Mouse (Mus musculus) CH12.LX (cell line): ENCODE measurements at regions not wholly inside any gene's neighbourhood (a gene's known extent, or its start where the extent isn't known, plus 50 kb on each side); places are given as distances from the start of the nearest gene placed in this dataset.

Experiments used
- DNase-seq: peaks from one replicate; pipeline ENCODE4 v3.0.0-alpha.2; 2013; ENCODE audit errors: extremely low read depth
- H3K27ac ChIP-seq: 2 replicates; pipeline ENCODE4 v1.5.1; 2012; ENCODE audit warnings: low read depth, mild to moderate bottlenecking, control low read depth, moderate library complexity; ENCODE audit not compliant: insufficient read depth
- H3K27me3 ChIP-seq: replicated peaks from 2 replicates; pipeline ENCODE3; 2012; ENCODE audit warnings: inconsistent platforms
- H3K36me3 ChIP-seq, 2 experiments: replicated peaks in 1 of 2; 2 replicates each; pipeline versions ENCODE3 to v1.6.1; 2012; ENCODE audit warnings: inconsistent platforms in 1 of 2, low read length in 1 of 2, mild to moderate bottlenecking in 1 of 2, mixed read lengths in 1 of 2, moderate library complexity in 1 of 2; ENCODE audit not compliant: control insufficient read depth in 1 of 2, insufficient read depth in 1 of 2
- H3K4me1 ChIP-seq, 2 experiments: 2 replicates each; pipeline ENCODE4 v1.6.1; 2012; ENCODE audit warnings: inconsistent platforms in 1 of 2, moderate library complexity in 1 of 2; ENCODE audit not compliant: insufficient read depth in 2 of 2, control insufficient read depth in 1 of 2
- H3K4me2 ChIP-seq: 2 replicates; pipeline ENCODE4 v1.6.1; 2012; ENCODE audit warnings: low read depth, mild to moderate bottlenecking, control low read depth; ENCODE audit not compliant: poor library complexity, insufficient read depth, severe bottlenecking
- H3K4me3 ChIP-seq, 3 experiments: fragments of 150-350 bp in 1 of 3; sonication (generic) in 1 of 3; replicated peaks in 1 of 3; 2 replicates each; pipeline versions ENCODE3 to v1.5.1; 2011 to 2012; ENCODE audit warnings: low read depth in 2 of 3, low read length in 2 of 3, mild to moderate bottlenecking in 2 of 3, moderate library complexity in 2 of 3, control low read depth in 1 of 3, improper control_type of control experiment in 1 of 3, inconsistent platforms in 1 of 3, mixed read lengths in 1 of 3; ENCODE audit not compliant: poor library complexity in 1 of 3
- H3K79me2 ChIP-seq: replicated peaks from 2 replicates; pipeline ENCODE4 v1.6.1; 2012; ENCODE audit warnings: mild to moderate bottlenecking, moderate library complexity; ENCODE audit not compliant: control insufficient read depth, poor library complexity, insufficient read depth, severe bottlenecking; ENCODE audit errors: extremely low read depth
- H3K9ac ChIP-seq: 2 replicates; pipeline ENCODE4 v1.6.1; 2012; ENCODE audit warnings: low read depth, mild to moderate bottlenecking, control low read depth, moderate library complexity; ENCODE audit not compliant: insufficient read depth
- H3K9me3 ChIP-seq: replicated peaks from 2 replicates; pipeline ENCODE3; 2012; ENCODE audit warnings: low read length, inconsistent platforms, mixed read lengths
- BHLHE40 ChIP-seq: IDR thresholded peaks from 2 replicates; pipeline ENCODE4 v1.6.1; 2011; ENCODE audit warnings: mild to moderate bottlenecking, low read depth, low read length, improper control_type of control experiment
- CHD1 ChIP-seq: IDR thresholded peaks from 2 replicates; pipeline ENCODE4 v1.6.1; 2012; ENCODE audit warnings: low read depth, low read length, improper control_type of control experiment, inconsistent platforms
- CHD2 ChIP-seq: IDR thresholded peaks from 2 replicates; pipeline ENCODE4 v1.6.1; 2011; ENCODE audit warnings: low read length, improper control_type of control experiment
- CTCF ChIP-seq, 2 experiments: IDR thresholded peaks in 1 of 2; conservative IDR thresholded peaks in 1 of 2; 2 replicates each; pipeline ENCODE4 v1.5.1; 2011 to 2012; ENCODE audit warnings: low read depth in 2 of 2, low read length in 2 of 2, improper control_type of control experiment in 1 of 2, inconsistent platforms in 1 of 2, mild to moderate bottlenecking in 1 of 2, moderate library complexity in 1 of 2
- E2F4 ChIP-seq: IDR thresholded peaks from 2 replicates; pipeline ENCODE4 v1.6.1; 2011; ENCODE audit warnings: low read depth, low read length, improper control_type of control experiment; ENCODE audit not compliant: insufficient replicate concordance
- ETS1 ChIP-seq: conservative IDR thresholded peaks from 2 replicates; pipeline ENCODE4 v1.6.1; 2012; ENCODE audit warnings: low read depth, mild to moderate bottlenecking, inconsistent platforms, low read length, improper control_type of control experiment, moderate library complexity
- GABPA ChIP-seq: IDR thresholded peaks from 2 replicates; pipeline ENCODE4 v1.6.1; 2012; ENCODE audit warnings: low read depth, low read length, improper control_type of control experiment, inconsistent platforms; ENCODE audit not compliant: insufficient replicate concordance
- JUND ChIP-seq: conservative IDR thresholded peaks from 2 replicates; pipeline ENCODE4 v1.6.1; 2011; ENCODE audit warnings: low read depth, low read length, improper control_type of control experiment
- KAT2A ChIP-seq: IDR thresholded peaks from 2 replicates; pipeline ENCODE4 v1.6.1; 2012; ENCODE audit warnings: low read length, improper control_type of control experiment, inconsistent platforms; ENCODE audit not compliant: insufficient replicate concordance
- MAFK ChIP-seq: IDR thresholded peaks from 2 replicates; pipeline ENCODE4 v1.6.1; 2011; ENCODE audit warnings: low read length, improper control_type of control experiment; ENCODE audit not compliant: insufficient replicate concordance
- MAX ChIP-seq: IDR thresholded peaks from 2 replicates; pipeline ENCODE4 v1.6.1; 2011; ENCODE audit warnings: low read length, improper control_type of control experiment
- MEF2A ChIP-seq: IDR thresholded peaks from 2 replicates; pipeline ENCODE4 v1.6.1; 2014; ENCODE audit warnings: low read depth, mild to moderate bottlenecking, inconsistent platforms, low read length, improper control_type of control experiment, borderline replicate concordance
- MYC ChIP-seq: IDR thresholded peaks from 2 replicates; pipeline ENCODE4 v1.6.1; 2011; ENCODE audit warnings: low read depth, mild to moderate bottlenecking, improper control_type of control experiment, low read length
- NRF1 ChIP-seq: IDR thresholded peaks from 2 replicates; pipeline ENCODE4 v1.6.1; 2014; ENCODE audit warnings: low read depth, mild to moderate bottlenecking, inconsistent platforms, low read length, improper control_type of control experiment, moderate library complexity
- POLR2A ChIP-seq: IDR thresholded peaks from 2 replicates; pipeline ENCODE4 v1.6.1; 2011; ENCODE audit warnings: low read depth, mild to moderate bottlenecking, improper control_type of control experiment, low read length
- POLR2AphosphoS2 ChIP-seq: IDR thresholded peaks from 2 replicates; pipeline ENCODE4 v1.6.1; 2011; ENCODE audit warnings: low read depth, low read length, improper control_type of control experiment
- SIN3A ChIP-seq: IDR thresholded peaks from 2 replicates; pipeline ENCODE4 v1.6.1; 2012; ENCODE audit warnings: low read length, improper control_type of control experiment, inconsistent platforms
- USF1 ChIP-seq: IDR thresholded peaks from 2 replicates; pipeline ENCODE4 v1.6.1; 2014; ENCODE audit warnings: low read depth, mild to moderate bottlenecking, inconsistent platforms, low read length, improper control_type of control experiment
- USF2 ChIP-seq: conservative IDR thresholded peaks from 2 replicates; pipeline ENCODE4 v1.6.1; 2011; ENCODE audit warnings: low read depth, low read length, improper control_type of control experiment
- ZMIZ1 ChIP-seq: IDR thresholded peaks from 2 replicates; pipeline ENCODE4 v1.6.1; 2012; ENCODE audit warnings: low read depth, mild to moderate bottlenecking, inconsistent platforms, low read length, improper control_type of control experiment
- dilution Hi-C: fragments of 300-500 bp; cut with MboI; formaldehyde crosslinking; loops from 2 replicates; pipeline ENCODE4 v1.14.3; 2020; ENCODE audit warnings: low sequenced_read_pairs; ENCODE audit not compliant: extremely low pct_unique_long_range_greater_than_20kb, extremely low pct_ligation_motif_present
- in situ Hi-C: fragments of 300-500 bp; cut with MboI; formaldehyde crosslinking; loops from 3 replicates; pipeline ENCODE4 v1.14.3; 2019; ENCODE audit warnings: low sequenced_read_pairs, low pct_ligation_motif_present, low pct_unique_long_range_greater_than_20kb, mixed read lengths

DNA sequence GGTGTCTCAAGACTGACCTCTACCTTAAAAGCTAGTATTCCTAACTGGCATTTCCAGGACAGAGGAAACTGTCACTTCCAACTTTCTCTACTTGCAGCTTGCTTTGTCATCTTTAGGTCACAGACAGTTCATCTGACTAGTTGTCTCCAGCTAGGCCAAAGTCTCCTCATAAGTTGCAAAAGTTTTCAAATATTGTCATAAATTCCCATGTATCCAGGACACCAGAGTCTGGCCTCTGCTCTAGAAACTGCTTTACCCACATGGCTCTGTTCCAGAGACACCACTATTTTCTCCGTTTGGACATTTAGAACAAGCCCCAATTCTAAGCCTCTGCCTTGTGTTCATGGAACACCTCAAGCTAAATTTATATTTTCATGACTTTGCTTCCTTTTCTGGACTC, 205.0 kb downstream of the Btg1 start:
- no peak overlapping the region for H3K4me3 ChIP-seq
- H3K9ac ChIP-seq, result no peak overlapping the region
- in situ Hi-C loops, result no loop called here
- H3K9me3 ChIP-seq, result no peaks in the 10 kb centered on the region
- no peaks in the 10 kb centered on the region for H3K27me3 ChIP-seq
- no peak for TF ChIP-seq CTCF (conservative IDR thresholded peaks at IDR 0.05 in 1 of 2, IDR thresholded peaks at IDR 0.05 in 1 of 2; ENCODE audit: low read depth in 2 of 2, low read length in 2 of 2)
- dilution Hi-C loops, result no loop called here
- no peaks in the 10 kb centered on the region for H3K79me2 ChIP-seq
- H3K4me2 ChIP-seq, result no peak overlapping the region
- no peak overlapping the region for H3K27ac ChIP-seq
- H3K4me1 ChIP-seq, result peaks cover 0 to 9% of the 10 kb centered on the region in 2 experiments; a peak in 2 of 4 replicates
- no peak for DNase-seq
- no peaks in the 10 kb centered on the region for H3K36me3 ChIP-seq

DNA sequence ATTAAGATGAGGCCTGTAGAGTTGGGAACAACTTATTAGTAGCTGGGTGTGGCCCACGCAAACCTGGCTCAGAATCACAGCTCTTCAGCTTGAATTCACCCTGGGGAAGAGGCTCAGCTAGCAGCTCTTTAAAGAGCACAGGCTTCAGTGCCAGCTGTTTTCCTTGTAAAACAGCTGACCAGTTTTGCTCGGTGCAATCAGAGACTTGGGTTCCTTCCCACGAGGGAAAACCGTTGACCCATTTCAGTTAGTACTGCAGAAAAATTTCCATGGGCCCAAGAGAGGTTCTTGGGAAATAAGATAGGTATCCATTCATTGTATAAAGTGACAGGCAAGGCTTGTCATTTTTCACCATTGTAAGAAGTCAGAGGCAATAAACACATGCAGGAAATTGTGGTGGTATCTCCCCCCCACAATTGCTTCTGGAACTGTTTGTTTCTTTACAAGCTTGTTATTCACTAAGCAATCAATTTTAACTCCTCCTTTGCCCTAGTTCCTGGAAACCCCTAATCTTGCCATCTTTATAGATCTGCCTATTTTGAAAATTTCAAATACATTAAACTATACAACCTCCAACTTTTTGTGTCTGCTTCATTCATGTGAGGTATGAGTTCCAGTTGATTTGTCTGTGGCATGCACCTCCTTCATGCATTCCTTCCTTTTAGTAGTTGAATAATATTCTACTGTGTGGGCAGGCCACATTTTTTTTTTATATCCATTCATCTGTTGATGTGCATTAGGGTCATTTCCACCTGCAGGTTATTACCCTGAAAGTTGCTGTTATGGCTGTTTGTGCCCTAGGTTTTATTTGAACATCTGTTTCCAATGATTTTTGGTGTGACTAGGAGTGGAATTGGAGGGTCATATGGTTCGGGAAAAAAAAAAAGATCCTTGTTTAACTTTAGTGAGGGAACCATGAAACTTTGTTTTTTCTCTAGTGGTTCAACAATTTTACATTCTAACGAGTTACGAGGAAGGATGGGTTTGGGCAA, 205.8 kb downstream of the Btg1 start:
- in situ Hi-C loops, result no loop called here
- no peak overlapping the region for H3K27ac ChIP-seq
- H3K4me2 ChIP-seq, result no peak overlapping the region
- no peaks in the 10 kb centered on the region for H3K79me2 ChIP-seq
- no peak overlapping the region for H3K4me3 ChIP-seq
- no peaks in the 10 kb centered on the region for H3K27me3 ChIP-seq
- H3K36me3 ChIP-seq, result no peaks in the 10 kb centered on the region
- H3K4me1 ChIP-seq, result peaks cover 0 to 9% of the 10 kb centered on the region in 2 experiments; a peak in 2 of 4 replicates
- no peaks in the 10 kb centered on the region for H3K9me3 ChIP-seq
- no peak overlapping the region for H3K9ac ChIP-seq
- dilution Hi-C loops, result no loop called here
- DNase-seq, result no peak
- TF ChIP-seq CHD2 (no peak), POLR2A (no peak), E2F4 (no peak), MYC (no peak), USF1 (no peak)

DNA sequence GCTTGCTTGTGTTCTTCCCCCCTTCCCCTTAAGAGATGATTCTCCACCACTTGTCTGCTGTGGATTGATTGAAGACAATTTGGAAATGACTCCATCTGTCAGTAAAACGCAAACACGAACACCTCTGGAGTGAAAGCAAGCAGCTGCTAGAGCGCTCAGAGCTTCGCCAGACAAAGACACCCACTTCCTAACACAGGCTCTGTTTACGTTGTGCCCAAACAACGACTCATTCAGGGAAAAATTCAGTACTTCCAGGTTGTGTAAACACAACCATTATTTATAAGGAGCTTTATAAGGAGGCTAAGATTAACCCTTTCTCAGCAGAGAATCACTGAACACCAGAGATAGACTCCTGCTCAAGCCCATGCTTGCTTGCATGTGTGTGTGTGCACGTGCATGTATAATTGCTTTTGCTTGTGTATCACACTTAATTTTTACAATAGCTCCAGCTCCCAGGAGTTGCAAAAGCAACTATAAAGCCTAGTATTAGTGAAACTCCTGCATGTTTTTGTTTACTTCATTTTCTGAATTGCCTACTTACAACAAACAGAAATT, 209.5 kb downstream of the Btg1 start:
- no peak for DNase-seq
- dilution Hi-C loops, result no loop called here
- TF ChIP-seq MEF2A (no peak), SIN3A (no peak), CHD1 (no peak), MAX (no peak), KAT2A (no peak), ETS1 (no peak), NRF1 (no peak), BHLHE40 (no peak), MAFK (no peak), MYC (no peak), JUND (no peak), CTCF (conservative IDR thresholded peaks at IDR 0.05 in 1 of 2, IDR thresholded peaks at IDR 0.05 in 1 of 2; ENCODE audit: low read depth in 2 of 2, low read length in 2 of 2) (no peak), USF1 (no peak), GABPA (no peak), USF2 (no peak), POLR2AphosphoS2 (no peak), ZMIZ1 (no peak)

More for the DNA sequence above, 209.5 kb downstream of the Btg1 start:
- peaks cover 4 to 20% of the 10 kb centered on the region in 2 experiments; a peak in 3 of 4 replicates for H3K4me1 ChIP-seq
- in situ Hi-C loops, result no loop called here
- H3K4me2 ChIP-seq, result no peak overlapping the region
- H3K9me3 ChIP-seq, result no peaks in the 10 kb centered on the region
- no peaks in the 10 kb centered on the region for H3K36me3 ChIP-seq
- H3K27ac ChIP-seq, result no peak overlapping the region
- H3K4me3 ChIP-seq, result no peak overlapping the region
- H3K9ac ChIP-seq, result no peak overlapping the region
- H3K27me3 ChIP-seq, result no peaks in the 10 kb centered on the region
- H3K79me2 ChIP-seq, result no peaks in the 10 kb centered on the region
